Mouse (Mus musculus): ENCODE data around the gene Fbxl7. TPM values are rescaled to one million over a fixed set of nuclear protein-coding genes. Genes with fewer than 3 reads are reported as not detected.
"Not testable (repeated sequence)": the region's sequence is repeated elsewhere in the genome, so short reads cannot be mapped to it uniquely, and the experiment has no call there.

Fbxl7 gene
- total RNA-seq, 2 experiments from 2014 or later: not detected

DNA sequence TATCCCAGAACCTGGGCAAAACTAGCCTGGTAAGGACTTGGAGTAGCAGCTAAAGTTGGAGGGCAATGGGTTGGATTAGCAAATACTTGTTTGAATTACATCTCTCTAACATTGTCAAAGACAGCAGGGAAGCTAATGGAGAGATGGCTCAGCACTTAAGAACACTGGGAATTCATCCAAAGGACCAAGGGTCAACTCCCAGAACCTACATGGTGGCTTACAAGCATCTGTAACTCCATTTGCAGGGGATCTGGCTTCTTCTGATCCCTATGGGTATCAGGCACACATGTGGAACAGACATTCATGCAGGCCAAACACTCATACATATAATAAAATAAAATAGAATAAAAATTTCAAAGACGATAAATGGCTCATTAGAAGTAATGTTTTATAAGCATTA, 78.4 kb downstream of the Fbxl7 start:
- no peak for ATAC-seq (replicated peaks; ENCODE audit: poor library complexity, severe bottlenecking)

DNA sequence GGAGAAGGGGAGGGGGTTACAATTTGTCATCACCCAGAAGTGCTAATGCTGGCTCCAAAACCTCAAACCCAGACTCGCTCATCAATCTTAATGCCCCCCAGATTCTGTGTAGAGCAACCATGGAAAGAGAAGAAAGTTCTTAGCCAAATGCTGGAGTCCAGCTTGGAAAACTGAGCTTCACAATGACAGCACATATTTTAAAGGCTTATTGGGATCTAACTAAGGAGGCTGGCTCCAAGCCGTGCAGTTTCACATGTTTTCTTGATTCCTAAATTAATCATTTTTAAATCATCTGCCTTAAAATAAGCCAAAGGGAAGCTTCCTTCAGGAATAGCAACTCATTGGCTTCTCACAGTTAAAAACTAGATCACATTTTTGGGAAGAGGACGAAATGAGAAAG, 82.5 kb downstream of the Fbxl7 start:
- no peak for ATAC-seq (replicated peaks; ENCODE audit: poor library complexity, severe bottlenecking)

DNA sequence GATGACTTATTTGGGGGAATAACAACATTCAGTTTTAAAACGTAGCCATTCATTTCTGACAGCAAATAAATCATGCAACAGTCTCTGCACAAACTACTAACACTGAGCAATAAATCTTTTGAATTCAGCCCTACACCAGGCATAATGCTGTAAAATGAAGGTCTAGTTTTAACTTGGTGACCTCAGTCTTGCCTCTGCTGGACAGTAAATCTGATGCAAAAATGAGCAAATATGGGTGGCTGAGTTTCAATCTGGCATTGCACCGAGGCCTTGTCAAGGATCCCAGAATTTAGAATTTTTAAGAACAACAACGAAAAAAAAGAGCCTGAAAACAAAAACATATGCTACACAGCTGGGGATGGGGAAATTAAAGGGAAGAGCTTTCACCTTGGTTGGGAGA, 85.8 kb downstream of the Fbxl7 start:
- no peak for ATAC-seq (replicated peaks; ENCODE audit: poor library complexity, severe bottlenecking)

DNA sequence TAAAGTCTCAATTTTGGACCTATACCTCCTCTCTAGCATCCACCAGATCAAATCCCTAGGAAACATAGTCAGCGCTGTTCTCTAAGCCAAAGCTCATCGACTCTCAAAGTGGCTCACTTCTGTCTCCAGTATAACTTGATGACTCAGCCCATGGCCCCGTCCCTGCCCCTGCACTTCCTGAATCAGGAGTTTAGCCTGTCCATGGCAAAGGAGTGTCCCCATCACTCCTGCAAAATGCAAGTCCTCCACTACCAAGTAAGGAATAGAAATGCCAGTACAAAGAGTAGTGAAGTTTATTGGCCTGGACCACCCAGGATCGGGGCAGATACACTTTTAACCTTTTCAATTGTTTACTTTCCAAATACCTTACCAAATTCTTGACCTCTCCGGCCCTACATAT, 91.3 kb downstream of the Fbxl7 start:
- no peak for ATAC-seq (replicated peaks; ENCODE audit: poor library complexity, severe bottlenecking)

DNA sequence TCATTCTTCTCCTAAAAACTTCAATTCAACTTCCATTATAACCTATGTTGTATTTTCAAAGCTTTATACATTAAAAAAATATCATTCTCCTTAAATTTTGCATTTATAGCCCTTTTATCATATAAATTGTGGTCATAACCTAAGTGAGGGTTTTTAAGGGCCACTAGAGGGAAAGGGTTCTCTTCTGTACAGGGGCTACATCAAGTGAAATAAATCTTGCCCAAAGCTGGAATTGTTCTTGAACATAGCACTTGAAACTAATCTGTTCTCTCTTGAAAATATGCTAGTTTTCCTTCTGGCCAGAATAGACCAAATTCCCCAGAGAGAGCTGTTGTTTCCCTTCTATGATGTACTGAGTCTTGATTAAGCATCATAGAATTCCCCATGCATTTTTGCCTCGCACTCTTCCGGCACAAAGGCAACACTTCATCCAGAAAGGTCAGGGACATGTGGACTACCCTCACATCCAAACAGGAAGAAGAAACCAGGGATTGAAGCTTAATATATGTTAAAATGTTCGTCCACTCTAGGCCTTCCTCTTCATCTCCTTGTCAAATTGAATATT, 95.8 kb downstream of the Fbxl7 start:
- ATAC-seq (replicated peaks; ENCODE audit: poor library complexity, severe bottlenecking): no peak

DNA sequence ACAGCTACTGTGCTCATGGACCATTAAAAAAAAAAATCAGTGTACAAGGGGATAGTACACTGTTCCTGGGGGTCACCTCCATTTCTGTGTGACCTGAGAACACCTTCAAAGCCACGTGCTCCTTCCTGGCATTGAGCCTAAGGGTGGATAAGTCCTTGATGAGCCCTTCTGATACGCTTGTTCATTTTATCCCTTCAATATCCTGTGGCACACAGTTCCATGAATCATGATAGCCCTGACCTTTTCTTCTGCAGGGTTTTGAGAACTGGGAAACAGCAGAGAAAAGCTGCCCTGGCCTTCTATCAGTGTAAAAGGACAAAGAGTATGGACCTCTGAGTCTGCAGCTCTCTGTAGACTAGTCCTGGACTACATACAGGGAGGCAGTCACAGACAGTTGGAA, 99.4 kb downstream of the Fbxl7 start:
- no peak for ATAC-seq (replicated peaks; ENCODE audit: poor library complexity, severe bottlenecking)

DNA sequence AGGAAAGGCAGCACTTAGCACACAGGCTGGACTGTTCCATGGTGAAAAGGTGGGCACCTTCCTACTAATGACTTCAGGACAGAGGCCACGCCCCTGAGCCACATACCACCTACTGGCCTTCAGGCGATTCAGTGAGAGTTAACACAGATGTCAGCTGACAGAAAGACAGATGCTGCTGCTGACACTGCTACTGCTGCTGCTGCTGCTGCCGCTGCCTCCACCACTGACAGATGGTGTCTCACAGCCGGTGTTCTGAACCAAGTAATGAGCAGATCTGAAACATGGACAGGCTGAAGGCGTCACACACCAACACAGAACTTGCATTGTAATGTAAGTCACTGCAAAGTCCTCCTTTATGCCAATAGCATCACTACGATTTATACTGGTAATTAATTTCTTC, 99.9 kb downstream of the Fbxl7 start:
- ATAC-seq (replicated peaks; ENCODE audit: poor library complexity, severe bottlenecking): no peak

DNA sequence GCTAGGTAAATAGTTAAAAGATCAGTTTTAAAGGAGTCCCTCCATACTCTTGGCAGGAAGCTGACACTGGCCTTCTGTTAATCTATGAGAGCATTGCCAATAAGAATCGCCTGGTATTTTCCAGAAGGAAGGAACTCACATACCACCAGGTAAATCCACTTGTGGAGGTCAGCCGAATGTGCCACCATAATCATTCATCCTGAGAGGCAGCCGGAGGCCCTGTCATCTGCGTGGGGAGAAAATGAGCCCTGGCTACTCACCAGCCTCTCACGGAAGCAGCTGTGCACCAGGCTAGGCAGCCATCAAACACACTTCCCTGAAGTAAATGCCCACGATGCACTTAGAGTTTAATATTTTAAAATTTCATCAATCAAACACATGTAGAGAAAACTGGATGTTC, 108.2 kb downstream of the Fbxl7 start:
- no peak for ATAC-seq (replicated peaks; ENCODE audit: poor library complexity, severe bottlenecking)

DNA sequence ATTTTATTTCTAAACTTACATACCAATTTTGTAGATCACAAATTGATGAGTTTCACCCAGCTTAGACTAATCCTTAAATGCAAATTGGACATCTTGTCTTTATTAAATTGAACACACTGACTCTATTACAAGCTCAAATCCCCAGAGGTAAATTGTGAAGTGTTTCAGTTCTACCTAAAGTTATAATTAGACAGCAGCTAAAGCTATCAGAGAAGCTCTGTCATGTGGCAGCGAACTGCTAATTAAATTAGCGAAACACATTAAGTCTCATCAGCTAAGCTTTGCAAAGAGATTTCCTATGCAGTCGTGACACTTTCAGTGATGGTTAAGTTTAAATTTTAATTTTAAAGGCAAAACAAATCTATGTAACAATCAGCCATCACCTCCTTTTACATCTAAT, 114.8 kb downstream of the Fbxl7 start:
- ATAC-seq (replicated peaks; ENCODE audit: poor library complexity, severe bottlenecking): no peak

DNA sequence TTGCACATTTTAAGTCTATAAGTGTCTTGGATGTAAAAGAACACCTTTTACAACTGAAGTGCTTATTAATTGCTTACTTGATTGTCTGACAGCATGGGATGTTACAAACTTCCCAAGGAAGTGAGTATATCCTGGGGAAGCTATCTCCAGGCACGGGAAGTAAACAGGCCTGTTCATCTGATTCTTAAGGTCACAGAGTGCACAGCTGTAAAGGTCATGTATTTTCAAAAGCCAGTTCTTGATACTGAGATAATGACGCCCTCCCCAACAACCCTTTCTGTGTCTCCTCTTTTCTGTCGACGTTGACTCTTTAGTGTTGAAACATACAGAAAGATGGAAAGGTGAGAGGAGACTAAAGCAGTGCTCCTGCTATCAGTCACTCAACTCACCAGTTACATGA, 116.3 kb downstream of the Fbxl7 start:
- ATAC-seq (replicated peaks; ENCODE audit: poor library complexity, severe bottlenecking): no peak

DNA sequence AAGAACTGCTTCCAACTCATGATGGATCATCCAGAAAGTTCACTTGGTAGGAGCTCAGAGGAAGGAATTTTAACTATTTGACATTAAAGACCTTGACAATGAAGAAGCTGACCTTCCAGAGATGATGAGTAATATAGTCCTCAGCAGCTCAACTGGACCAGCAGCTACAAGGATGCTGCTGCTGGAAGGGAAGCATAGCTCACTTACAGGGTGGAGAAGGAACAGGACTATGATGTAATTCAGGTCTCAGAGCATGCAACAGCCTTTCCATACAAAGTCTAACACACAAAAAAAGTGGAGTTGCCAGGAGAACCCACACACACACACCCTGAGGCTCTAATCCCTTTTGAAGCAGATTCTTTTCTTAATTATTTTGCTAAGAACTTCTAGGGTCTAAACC, 119.7 kb downstream of the Fbxl7 start:
- ATAC-seq (replicated peaks; ENCODE audit: poor library complexity, severe bottlenecking): no peak

DNA sequence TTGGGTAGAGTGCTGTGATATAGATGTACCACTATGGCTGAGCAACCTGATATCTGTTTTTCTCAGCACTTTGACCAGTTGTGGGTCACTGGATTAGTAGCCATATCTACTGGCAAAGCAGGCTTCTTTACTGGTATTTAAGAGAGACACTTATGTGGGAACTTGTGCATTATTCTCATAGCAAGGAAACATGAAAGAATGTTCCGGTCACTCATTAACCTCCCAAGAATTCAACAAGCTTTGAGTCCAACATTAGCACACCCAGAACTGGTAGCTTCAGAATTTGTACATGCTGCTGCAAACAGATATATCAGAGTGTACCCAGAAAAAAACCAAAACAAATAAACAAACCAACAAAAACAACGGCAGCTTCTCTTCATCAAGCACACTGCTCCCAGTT, 120.5 kb downstream of the Fbxl7 start:
- ATAC-seq (replicated peaks; ENCODE audit: poor library complexity, severe bottlenecking): no peak

DNA sequence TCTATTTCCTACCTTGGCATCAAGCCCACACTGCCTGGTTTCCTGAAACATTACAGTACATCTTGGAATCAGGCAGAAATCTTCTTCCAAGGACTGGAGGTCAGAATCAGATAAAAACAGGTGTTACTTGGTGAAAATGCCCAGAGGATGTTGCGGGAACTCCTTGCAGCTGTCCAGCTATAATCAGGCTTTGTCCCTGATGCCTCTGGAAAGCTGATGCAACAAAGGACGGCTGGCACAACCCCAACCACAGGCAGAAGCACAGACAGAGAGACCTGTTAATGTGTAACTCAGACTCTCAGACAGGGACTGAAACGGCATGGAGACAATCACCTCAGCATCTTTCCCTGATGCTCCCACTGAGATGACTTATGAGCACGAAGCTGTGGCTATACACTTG, 133.7 kb downstream of the Fbxl7 start:
- no peak for ATAC-seq (replicated peaks; ENCODE audit: poor library complexity, severe bottlenecking)

DNA sequence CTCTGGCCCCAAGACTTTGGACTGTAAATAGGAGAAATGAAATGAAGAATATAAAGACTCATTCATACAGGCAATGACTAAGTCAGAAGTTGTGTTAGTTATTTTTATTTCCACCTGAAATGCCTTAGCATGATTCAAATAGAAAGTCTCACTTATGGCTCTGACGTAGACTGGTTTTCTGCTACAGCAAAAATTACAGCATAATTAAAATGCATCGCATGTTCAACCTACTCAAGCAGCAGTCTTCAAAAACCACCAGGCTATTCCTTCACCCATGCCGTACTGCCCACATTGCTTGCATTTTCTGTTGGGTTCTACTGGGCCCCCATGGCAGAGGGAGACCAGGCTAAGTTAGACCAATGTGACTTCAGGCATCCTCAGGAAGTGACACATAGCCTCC, 146.9 kb downstream of the Fbxl7 start:
- ATAC-seq (replicated peaks; ENCODE audit: poor library complexity, severe bottlenecking): no peak

DNA sequence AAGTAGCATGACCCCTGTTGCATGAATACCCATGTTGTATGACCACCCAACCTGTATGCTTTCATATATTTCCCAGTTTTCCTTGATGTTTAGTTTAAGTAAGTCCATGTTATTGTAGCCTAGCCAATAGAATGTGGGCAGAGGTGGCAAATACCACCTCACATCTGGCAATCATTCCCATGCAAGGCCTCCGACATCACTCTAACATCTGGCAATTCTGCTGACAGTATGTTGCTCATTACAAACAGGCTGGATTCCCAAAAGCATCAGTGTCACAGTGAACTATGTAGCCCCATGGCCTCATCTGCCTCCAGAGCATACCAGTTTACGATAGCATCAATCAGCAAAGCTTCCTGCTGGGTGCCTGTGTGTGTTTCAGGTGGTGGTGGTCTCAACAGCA, 163.0 kb downstream of the Fbxl7 start:
- ATAC-seq (replicated peaks; ENCODE audit: poor library complexity, severe bottlenecking): no peak

DNA sequence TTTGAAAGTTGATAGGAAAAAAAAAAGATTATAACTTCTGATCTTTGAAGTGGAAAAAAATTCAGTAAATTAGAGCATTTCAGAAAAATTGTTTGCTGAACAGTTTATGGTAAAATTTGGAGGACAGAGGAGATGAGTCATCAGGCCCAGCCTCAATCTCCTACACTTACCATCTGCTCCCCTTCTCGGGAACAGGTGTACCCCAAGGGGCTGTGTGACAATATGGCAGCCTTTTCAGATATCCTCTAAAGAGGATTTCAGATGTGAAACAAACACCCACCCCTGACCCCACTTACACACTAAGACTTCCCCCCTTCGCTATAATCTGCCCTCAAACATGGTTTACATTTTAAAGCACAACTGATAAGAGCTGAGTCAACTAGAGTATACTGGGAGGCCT, 164.6 kb downstream of the Fbxl7 start:
- ATAC-seq (replicated peaks; ENCODE audit: poor library complexity, severe bottlenecking): no peak

DNA sequence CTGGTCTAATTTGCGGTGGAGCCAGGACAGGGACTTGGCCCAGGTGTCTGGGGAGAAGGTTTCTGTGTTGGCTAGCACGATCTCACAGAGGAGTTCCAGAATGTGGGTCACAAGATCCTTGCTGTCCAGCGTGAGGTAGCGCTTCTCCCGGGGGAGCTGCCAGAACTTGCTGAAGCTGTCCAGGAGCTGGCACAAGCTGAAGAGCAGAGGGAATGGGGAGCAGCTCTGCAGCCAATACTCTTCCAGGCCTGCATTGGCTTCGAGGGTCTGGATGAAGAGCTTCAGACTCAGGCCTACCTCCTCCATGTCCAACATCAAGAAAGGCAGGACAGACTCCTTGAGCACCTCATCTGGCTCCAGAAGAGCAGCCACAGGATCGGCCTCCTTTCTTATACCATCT, 166.0 kb downstream of the Fbxl7 start:
- ATAC-seq (replicated peaks; ENCODE audit: poor library complexity, severe bottlenecking): not testable (repeated sequence)

DNA sequence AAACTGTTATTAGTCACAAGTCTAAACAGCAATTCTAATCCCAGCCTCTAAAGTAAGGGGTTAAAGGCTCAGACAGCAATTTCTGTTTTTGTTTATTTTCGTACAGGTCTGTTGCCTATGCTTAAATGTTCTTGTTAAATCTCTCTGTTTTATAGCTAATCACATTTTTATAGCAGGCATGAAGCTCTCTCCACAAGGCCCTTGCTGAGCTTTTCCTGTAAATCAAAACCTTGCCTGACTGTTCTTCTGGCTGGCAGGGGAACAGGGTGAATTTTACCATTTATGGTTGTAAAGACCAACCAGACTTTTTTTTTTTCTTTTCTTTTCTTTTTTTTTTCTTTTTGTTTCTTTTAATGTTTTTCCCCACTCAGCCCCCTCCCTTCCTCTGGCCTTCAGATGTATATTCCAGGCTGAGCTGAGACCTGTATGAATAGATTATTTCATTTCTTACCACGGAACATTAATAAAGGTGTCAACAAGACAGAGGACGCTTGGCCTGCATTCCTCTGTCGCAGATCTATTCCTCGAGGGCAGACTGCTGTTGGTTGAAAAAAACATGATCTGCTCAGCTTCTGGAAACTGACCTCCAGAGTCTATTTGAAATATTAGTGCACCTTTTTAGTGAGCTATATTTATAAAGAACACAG, 176.9 kb downstream of the Fbxl7 start:
- no peak for ATAC-seq (replicated peaks; ENCODE audit: poor library complexity, severe bottlenecking)

DNA sequence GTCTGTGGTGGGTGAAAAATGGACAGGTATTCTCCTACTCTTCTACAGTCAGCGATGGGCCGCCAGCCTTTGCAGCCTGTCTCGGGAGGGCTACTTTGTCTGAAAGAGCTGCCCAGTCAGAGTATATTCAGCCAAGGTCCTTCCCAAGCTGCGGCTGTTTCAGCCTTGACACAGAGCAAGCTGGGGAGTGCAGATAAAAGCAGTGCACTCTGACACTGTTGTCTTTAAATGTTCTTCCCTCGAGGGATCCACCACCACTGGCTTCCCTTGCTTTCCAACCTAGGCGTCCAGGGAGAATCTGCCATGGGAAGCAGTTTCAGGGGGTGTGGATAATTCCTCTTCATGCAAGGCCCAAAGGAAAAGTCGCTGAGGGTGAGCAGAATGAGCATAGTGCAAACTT, 177.4 kb downstream of the Fbxl7 start:
- ATAC-seq (replicated peaks; ENCODE audit: poor library complexity, severe bottlenecking): no peak

DNA sequence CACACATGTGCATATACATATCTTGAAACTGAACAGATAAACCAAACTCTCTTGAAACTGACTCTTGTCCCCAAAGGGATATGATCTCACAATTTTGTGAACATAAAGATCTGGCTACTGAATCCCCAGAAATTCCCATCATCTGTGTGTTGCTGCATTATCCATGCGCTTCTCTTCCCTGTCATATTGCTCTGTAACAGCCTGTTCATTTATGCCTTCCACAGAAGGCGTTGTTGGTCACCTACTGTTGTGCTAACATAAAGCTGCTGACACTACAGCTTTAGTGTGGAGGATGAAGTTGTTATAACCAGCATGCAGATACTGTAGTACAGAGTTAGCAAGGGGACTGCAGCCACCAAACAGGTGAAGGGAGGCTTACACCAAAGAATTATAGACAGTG, 179.2 kb downstream of the Fbxl7 start:
- ATAC-seq (replicated peaks; ENCODE audit: poor library complexity, severe bottlenecking): no peak

DNA sequence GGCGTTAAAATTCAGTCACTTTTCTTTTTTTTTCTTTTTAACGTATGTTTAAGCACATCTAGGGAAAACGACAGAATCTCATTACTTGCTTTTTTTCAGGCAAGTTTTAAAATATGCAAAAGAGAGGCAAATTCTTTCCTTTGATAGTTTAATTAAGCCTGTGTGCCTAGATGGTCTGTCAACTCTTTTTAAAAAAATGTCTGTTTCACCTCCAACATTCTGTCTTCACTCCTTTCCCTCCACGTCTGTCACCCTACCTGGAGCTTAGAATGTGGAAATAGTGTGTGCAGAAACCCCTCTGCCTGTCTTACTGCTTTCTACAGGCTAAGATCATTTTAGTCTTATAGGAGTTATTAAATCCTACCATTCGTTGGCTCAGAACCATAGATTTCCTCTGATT, 179.7 kb downstream of the Fbxl7 start:
- no peak for ATAC-seq (replicated peaks; ENCODE audit: poor library complexity, severe bottlenecking)

DNA sequence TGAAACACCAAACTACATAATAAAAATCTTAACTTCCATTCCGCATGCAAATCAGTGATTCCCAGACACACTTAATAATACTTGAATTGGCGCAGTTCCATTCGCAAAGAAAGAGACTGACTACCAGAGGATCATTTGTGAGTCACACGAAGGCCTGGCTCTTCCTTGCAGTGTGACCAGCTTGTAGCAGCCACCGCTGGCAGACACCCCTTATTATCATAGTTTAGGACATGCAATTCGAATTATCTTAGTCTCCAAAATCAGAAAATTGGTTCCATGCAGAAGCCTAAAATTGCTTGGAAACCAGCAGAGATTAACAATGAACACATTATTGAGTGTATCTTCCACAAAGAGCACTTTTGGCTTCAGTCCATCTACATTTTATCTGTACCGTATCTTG, 183.1 kb downstream of the Fbxl7 start:
- no peak for ATAC-seq (replicated peaks; ENCODE audit: poor library complexity, severe bottlenecking)

DNA sequence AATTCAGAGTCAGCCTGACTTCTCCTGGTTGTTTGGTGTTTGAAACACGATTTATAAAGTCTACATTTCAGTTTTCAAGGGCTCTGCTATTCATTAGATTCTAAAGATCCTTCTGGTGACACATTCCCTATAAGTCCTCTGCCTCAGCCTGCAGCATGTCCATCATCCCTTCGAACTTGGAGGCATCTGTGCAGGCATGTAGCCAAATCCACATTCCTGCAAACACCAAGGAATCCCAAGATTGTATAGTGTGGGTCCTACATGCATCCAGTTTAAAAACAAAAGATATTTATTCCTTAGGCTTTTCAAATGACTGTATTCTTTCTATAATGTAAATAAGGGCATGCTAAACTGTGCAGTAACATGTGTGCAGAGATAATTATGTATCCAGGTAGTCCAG, 190.4 kb downstream of the Fbxl7 start:
- ATAC-seq (replicated peaks; ENCODE audit: poor library complexity, severe bottlenecking): no peak

Measured in granulocyte monocyte progenitor cell, adult 5-6 weeks (primary cell).